Mouse (Mus musculus): ENCODE results near the gene Akip1. TPM values are rescaled to one million over a fixed set of nuclear protein-coding genes. Genes with fewer than 3 reads are reported as not detected.

Akip1 gene
- polyA plus RNA-seq, 1 experiment from 2014 or later = 32.5 TPM

DNA sequence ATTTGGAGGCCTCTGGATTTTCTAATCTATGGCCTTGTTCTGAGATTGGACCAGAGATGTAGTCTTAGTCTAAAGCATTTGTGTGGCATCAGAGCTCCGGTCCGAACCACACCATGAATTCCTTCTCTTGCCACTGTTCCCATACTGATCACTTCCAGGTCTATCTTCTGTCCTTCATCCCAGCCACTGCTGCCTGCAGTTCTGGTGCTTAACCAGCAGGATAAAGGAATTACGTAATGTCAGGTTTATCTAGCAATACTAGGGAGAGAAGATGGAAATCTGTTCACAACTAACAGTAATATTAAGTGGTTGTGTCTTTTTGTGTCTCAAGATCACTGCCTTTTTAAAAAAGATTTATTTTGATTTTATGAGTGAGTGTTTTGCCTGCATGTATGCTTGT, 13.4 kb upstream of the Akip1 start:
- no peaks in the 10 kb centered on the region for H3K9me3 ChIP-seq
- DNase-seq (ENCODE audit: low spot score) = no peak
- 87% methylated on average over 3 of the region's 3 CpGs for WGBS
- no peaks in the 10 kb centered on the region for H3K27me3 ChIP-seq (ENCODE audit: insufficient read depth, poor library complexity, severe bottlenecking)
- no peaks in the 10 kb centered on the region for H3K36me3 ChIP-seq
- H3K27ac ChIP-seq = no peak overlapping the region
- H3K4me1 ChIP-seq = peaks cover 14% of the 10 kb centered on the region
- no peak overlapping the region for H3K4me3 ChIP-seq

DNA sequence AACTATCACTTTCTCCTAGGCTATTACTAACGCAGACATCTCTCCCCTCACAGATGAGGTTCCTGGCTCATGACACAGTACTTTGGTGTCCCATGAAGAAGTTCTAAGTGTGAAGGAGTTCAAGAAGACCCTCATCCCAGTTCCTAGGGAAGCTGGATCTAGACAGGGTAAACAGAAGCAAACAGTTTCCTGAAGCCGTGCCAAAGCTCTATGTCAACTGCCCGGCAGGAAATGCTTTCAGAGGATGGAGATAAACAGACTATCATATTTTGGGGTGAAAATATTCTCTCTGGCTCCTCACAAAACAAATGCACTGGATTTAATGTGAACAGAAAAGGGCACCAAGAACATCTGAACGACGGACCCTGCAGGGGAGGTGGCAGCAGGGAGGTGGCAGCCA, 12.5 kb upstream of the Akip1 start:
- Histone ChIP-seq H3K4me1 (peaks cover 14% of the 10 kb centered on the region), H3K9me3 (no peaks in the 10 kb centered on the region), H3K27ac (no peak overlapping the region), H3K36me3 (no peaks in the 10 kb centered on the region), H3K4me3 (no peak overlapping the region), H3K27me3 (ENCODE audit: insufficient read depth, poor library complexity, severe bottlenecking) (no peaks in the 10 kb centered on the region)
- WGBS = 85% methylated on average over 5 of the region's 5 CpGs
- DNase-seq (ENCODE audit: low spot score) = no peak

DNA sequence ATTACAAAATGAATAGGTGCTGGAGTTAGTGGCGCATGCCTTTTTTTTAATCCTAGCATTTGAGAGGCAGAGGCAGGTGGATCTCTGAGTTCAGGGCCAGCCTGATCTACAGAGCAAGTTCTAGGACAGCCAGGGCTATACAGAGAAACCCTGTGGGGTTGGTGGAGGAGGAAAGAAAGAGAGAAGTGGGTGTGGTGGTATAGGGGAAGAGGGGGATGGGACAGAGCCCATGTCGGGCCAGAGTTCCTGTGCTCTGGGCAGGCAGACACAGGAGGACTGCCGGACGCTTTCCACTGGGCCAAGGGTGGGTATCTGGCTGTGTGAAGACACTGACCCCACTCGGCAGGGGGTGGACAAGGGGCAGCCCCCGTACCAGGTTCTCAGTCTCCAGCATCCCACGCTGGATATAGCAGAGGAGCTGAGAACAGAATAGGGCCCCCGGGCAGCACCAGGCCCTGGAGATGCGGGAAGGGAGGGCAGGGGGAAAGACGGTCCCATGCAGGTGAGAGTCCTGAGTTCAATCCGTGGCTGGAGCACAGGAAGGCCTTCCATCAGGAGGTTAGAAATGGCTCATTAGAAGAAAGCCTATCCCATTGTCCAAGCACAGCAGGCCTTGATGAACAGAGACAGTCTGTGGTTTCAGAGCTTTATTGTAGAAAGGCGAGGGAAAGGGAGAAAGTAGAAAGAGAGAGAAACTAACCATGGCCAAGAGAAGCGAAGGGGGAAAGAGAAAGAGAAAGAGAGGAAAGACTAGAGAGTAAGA, 8.7 kb upstream of the Akip1 start:
- Histone ChIP-seq H3K9me3 (no peaks in the 10 kb centered on the region), H3K4me1 (0 out of 2 replicates have a peak, but pooled peaks cover 4% of the 10 kb centered on the region), H3K27ac (no peak overlapping the region), H3K4me3 (no peak overlapping the region), H3K27me3 (ENCODE audit: insufficient read depth, poor library complexity, severe bottlenecking) (no peaks in the 10 kb centered on the region), H3K36me3 (no peaks in the 10 kb centered on the region)
- WGBS = 80% methylated on average over 13 of the region's 13 CpGs
- DNase-seq (ENCODE audit: low spot score) = no peak

DNA sequence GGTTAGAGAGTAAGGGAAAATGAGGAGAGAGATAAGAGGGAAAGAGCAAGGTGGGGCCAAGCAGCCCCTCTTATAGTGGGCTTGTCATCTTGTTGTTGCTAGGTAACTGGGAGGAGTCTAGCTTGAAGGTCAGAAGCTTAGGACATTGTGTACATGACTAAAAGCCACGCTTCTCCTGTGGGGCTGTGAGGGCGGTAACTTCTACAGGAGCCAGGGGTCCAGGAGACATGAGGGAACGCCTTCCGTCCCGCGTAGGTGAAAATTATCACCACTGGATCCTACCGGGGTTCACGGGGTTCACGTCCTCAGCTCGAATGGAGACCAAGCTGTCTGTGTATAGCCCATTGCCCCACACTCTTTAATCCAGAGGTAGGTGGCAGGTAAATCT, 8.2 kb upstream of the Akip1 start:
- no peak overlapping the region for H3K4me3 ChIP-seq
- no peaks in the 10 kb centered on the region for H3K9me3 ChIP-seq
- DNase-seq (ENCODE audit: low spot score) = no peak
- peak overlapping the region; percentile 31; the same call in 1 of the 2 replicates for H3K27ac ChIP-seq
- WGBS = 81% methylated on average over 10 of the region's 10 CpGs
- 0 out of 2 replicates have a peak, but pooled peaks cover 4% of the 10 kb centered on the region for H3K4me1 ChIP-seq
- H3K27me3 ChIP-seq (ENCODE audit: insufficient read depth, poor library complexity, severe bottlenecking) = no peaks in the 10 kb centered on the region
- no peaks in the 10 kb centered on the region for H3K36me3 ChIP-seq

DNA sequence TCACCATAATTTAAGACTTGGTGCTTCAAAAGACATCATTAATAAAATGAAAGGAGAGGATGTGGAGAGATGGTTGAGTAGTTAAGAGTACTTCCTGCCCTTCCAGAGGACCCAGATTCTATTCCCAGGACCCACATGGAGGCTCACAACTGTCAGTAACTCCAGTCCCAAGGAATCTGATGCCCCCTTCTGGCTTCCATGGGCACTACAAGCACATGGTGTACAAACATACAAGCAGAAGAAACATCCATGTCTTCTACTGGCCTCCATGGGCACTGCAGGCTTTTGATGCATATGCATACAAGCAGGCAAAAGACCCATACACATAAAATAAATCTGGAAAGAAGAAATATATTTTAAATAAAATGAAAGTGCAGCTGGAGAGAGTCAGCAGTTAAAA, 3.3 kb upstream of the Akip1 start:
- no peaks in the 10 kb centered on the region for H3K36me3 ChIP-seq
- H3K9me3 ChIP-seq = no peaks in the 10 kb centered on the region
- DNase-seq (ENCODE audit: low spot score) = no peak
- H3K4me3 ChIP-seq = no peak overlapping the region
- no peaks in the 10 kb centered on the region for H3K27me3 ChIP-seq (ENCODE audit: insufficient read depth, poor library complexity, severe bottlenecking)
- H3K27ac ChIP-seq = no peak overlapping the region
- peaks cover 14% of the 10 kb centered on the region; the same call in 1 of the 2 replicates for H3K4me1 ChIP-seq

DNA sequence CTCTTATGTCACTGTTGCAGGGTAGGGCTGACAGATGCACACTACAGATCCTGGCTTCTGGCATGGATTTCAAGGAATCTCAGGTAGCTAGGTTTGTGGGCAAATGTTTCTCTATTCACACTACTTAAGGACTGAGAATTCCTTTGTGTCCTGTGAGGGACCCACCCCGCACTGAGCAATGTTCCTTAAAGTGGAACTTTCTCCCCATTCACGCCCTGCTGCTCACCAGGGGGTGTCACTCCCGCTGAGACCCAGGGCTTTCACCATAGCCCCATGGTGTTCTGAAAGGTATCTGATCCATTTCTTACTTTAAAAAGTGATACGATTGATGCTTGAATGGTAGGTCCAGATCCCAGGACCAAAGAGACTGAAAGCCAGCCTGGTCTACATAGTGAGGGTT, 769 bp upstream of the Akip1 start:
- Histone ChIP-seq H3K4me3 (peak overlapping the region; percentile 73), H3K27me3 (ENCODE audit: insufficient read depth, poor library complexity, severe bottlenecking) (no peaks in the 10 kb centered on the region), H3K9me3 (no peaks in the 10 kb centered on the region), H3K4me1 (peaks cover 24% of the 10 kb centered on the region; the same call in 1 of the 2 replicates), H3K36me3 (no peaks in the 10 kb centered on the region), H3K27ac (no peak overlapping the region)
- 34% methylated on average over 4 of the region's 4 CpGs for WGBS
- DNase-seq (ENCODE audit: low spot score) = no peak

DNA sequence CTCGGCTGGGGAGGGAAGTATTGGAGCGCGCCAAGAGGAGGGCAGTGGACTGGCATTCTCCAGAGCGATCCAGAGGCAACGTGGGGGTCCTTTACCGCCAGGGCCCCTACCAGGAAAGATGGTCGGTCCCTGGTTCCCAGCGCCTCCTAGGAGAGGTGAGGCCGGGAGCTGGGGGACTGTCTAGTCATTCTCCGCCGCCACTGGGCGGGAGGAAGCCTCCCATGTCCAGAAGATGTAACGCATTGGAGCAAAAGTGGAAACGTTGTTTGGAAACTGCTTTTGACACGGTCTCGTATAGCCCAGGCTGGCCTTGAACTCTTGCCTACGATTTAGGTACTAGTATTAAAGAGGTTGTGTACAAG, 507 bp downstream of the Akip1 start:
- Histone ChIP-seq H3K36me3 (no peaks in the 10 kb centered on the region), H3K4me3 (peak overlapping the region; percentile 73), H3K4me1 (peaks cover 37% of the 10 kb centered on the region), H3K27ac (peak overlapping the region; percentile 90), H3K27me3 (ENCODE audit: insufficient read depth, poor library complexity, severe bottlenecking) (no peaks in the 10 kb centered on the region), H3K9me3 (no peaks in the 10 kb centered on the region)
- WGBS = 2% methylated on average over 17 of the region's 17 CpGs
- DNase-seq (ENCODE audit: low spot score) = no peak

DNA sequence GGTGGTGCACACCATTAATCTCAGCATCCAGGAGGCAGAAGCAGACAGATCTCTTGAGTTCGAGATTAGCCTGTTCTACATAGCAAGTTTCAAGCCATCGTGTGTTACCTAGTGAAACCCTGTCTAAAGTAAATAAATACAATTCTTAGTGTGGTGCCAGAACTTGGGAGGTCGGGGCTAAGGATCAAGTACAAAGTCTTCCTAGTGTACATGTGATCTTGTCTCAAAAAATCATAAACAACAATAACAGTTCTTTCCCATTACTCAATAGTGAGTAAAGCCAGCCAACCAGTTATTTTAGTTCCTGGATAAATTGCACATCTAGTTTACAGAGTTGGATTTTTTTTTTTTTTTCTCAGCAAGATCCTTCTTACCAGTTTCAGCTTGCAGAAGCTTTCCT, 971 bp downstream of the Akip1 start:
- DNase-seq (ENCODE audit: low spot score) = no peak
- Histone ChIP-seq H3K27ac (peak overlapping the region; percentile 90), H3K4me3 (peak overlapping the region; percentile 73), H3K36me3 (no peaks in the 10 kb centered on the region), H3K27me3 (ENCODE audit: insufficient read depth, poor library complexity, severe bottlenecking) (no peaks in the 10 kb centered on the region), H3K4me1 (peaks cover 40% of the 10 kb centered on the region), H3K9me3 (no peaks in the 10 kb centered on the region)
- 53% methylated on average over 3 of the region's 3 CpGs for WGBS

DNA sequence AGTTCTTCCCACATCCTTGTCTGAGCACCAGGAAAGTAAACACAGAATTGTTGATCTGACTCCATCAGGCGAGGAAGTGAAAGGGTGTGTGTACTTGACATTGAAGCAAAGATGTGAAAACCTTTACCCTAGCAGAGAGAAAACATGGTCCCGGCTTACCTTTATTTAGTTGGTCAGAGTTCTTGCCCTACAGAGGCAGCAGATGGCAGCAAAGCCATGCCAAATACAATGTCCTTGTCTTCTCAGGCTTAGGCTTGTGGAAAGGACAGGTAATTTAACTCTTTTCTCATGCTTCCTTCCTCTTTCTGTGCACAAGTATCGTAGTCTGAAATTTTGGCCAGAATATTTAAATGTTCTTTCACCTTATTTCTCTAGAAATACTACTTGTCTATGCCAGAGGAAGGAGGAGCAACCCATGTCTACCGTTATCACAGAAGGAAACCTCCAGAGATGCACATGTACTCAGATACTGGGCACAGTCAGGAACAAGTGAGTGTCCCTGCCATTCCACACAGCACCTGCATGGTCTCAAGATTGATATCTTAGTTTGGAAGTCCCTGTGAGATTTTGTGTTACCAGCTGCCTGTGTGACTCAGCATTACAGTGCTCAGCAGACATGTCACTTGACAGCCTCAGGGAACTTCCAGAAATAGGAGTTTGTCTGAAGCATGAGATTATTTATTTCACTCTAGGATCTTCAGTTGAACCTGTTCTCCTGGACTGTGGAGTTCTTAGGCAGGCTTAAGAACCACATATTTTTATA, 3.7 kb downstream of the Akip1 start:
- Histone ChIP-seq H3K4me3 (no peak overlapping the region), H3K36me3 (peaks cover 25% of the 10 kb centered on the region), H3K27ac (0 out of 2 replicates have a peak overlapping the region, but pooled peaks have one; percentile 12), H3K9me3 (no peaks in the 10 kb centered on the region), H3K27me3 (ENCODE audit: insufficient read depth, poor library complexity, severe bottlenecking) (no peaks in the 10 kb centered on the region), H3K4me1 (peaks cover 53% of the 10 kb centered on the region)
- 45% methylated on average over 4 of the region's 4 CpGs for whole genome bisulfite sequencing
- no peak for DNase-seq (ENCODE audit: low spot score)

DNA sequence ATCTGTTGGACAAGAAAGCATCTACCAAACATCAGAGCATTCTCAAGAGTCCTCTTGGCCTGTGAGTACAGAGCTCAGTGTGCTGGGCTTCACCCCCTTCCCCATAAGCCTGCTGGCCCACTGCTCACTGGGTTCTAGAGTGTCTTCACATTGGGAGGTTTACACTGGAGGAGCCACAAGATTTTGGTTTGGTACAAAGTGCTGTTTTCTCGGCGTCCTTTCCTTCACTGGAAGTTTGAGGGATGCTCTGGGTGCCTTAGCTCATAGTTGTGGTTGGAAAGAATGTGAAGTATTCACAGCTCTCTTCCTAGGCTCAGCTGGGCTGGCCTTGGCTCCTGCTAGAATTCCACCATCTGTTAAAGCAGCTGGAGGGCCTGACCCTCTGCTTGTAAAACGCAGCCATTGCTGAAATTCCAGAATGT, 5.5 kb downstream of the Akip1 start:
- peak; percentile 79 for DNase-seq (ENCODE audit: low spot score)
- H3K27ac ChIP-seq = peak overlapping the region; percentile 60
- WGBS = 20% methylated on average over 3 of the region's 3 CpGs
- no peaks in the 10 kb centered on the region for H3K9me3 ChIP-seq
- peaks cover 33% of the 10 kb centered on the region for H3K36me3 ChIP-seq
- H3K4me3 ChIP-seq = no peak overlapping the region
- H3K4me1 ChIP-seq = peaks cover 42% of the 10 kb centered on the region
- no peaks in the 10 kb centered on the region for H3K27me3 ChIP-seq (ENCODE audit: insufficient read depth, poor library complexity, severe bottlenecking)

DNA sequence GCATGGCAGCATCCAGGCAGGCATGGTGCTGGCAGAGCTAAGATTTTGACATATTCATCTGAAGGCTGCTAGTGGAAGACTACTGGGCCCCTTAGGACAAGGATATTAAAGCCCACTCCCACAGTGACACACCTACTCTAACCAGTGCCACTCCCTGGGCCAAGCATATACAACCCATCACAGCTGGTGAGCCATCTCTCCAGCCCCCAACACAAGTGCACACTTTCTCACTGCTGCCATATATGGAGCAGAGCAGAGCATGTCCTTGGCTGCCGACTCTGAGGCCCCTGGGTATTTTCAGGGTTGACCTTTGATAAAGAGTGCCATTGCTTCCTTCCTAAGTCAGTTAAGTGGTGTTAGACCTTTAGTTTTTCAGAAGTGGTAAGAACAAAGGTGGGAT, 6.6 kb downstream of the Akip1 start:
- Histone ChIP-seq H3K36me3 (peaks cover 33% of the 10 kb centered on the region), H3K4me1 (peaks cover 39% of the 10 kb centered on the region), H3K27ac (peak overlapping the region; percentile 60), H3K4me3 (no peak overlapping the region), H3K27me3 (ENCODE audit: insufficient read depth, poor library complexity, severe bottlenecking) (no peaks in the 10 kb centered on the region), H3K9me3 (no peaks in the 10 kb centered on the region)
- WGBS = 27% methylated on average over 1 of the region's 1 CpGs
- no peak for DNase-seq (ENCODE audit: low spot score)

DNA sequence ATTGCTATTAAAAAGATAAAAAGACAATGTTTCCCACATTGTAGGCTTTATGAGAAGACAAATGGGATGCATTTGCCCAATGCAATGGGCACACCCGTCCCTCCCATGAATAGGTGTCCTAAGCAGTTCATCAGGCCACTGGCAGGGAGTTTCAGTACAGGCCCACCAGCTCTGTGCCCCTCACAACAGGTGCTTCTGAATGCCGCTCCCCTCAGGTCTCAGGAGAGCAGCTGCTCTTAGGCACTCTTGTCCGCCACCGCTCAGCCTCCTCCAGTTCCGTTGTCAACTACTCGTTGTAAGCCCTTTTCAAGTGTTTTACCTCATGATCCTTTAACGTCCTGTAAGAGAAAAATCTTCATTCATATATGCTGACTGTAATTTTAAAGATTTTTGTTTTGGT, 8.7 kb downstream of the Akip1 start:
- H3K36me3 ChIP-seq = peaks cover 33% of the 10 kb centered on the region

DNA sequence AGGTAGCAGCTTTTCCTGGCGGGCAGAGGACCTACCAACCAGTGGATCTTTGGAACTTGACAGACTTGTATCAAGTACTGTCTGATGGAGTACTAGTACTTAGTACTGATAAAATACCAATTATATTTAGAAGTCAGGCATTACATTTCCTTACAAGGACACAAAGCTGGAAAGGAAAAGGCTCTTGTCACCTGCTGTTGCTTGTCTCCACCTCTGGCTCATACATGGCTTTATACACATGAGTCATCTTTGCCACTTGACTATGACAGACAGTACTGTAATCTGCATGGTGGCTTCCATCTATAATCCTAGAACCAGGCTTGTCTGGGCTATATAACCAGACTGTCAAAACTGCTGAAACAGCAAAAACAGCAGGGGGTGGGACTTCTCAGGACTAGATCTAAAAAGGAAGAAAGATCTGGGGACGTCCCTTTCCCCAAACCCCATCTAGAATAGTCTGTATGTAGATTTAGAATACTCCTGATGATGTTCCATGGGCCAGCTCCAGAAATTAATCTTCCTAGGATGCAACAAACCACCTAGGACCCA, 10.0 kb downstream of the Akip1 start:
- no peak overlapping the region for H3K4me3 ChIP-seq
- peaks cover 33% of the 10 kb centered on the region for H3K36me3 ChIP-seq
- 88% methylated on average over 2 of the region's 2 CpGs for WGBS
- H3K27ac ChIP-seq = no peak overlapping the region
- DNase-seq (ENCODE audit: low spot score) = no peak
- H3K27me3 ChIP-seq (ENCODE audit: insufficient read depth, poor library complexity, severe bottlenecking) = peaks cover 5% of the 10 kb centered on the region; the same call in 1 of the 2 replicates
- no peaks in the 10 kb centered on the region for H3K9me3 ChIP-seq
- peaks cover 21% of the 10 kb centered on the region for H3K4me1 ChIP-seq

More for the DNA sequence above, 8.7 kb downstream of the Akip1 start:
- 88% methylated on average over 7 of the region's 7 CpGs for WGBS
- peaks cover 34% of the 10 kb centered on the region for H3K4me1 ChIP-seq
- DNase-seq (ENCODE audit: low spot score) = no peak
- no peak overlapping the region for H3K4me3 ChIP-seq
- H3K9me3 ChIP-seq = no peaks in the 10 kb centered on the region
- H3K27ac ChIP-seq = no peak overlapping the region
- peaks cover 5% of the 10 kb centered on the region; the same call in 1 of the 2 replicates for H3K27me3 ChIP-seq (ENCODE audit: insufficient read depth, poor library complexity, severe bottlenecking)
